Mouse (Mus musculus): ENCODE data around the gene Itpr3. TPM values are rescaled to one million over a fixed set of nuclear protein-coding genes. Genes with fewer than 3 reads are reported as not detected.

Gene Itpr3
- total RNA-seq, 2 experiments from 2014 or later: 5.9 to 6.3 TPM

DNA sequence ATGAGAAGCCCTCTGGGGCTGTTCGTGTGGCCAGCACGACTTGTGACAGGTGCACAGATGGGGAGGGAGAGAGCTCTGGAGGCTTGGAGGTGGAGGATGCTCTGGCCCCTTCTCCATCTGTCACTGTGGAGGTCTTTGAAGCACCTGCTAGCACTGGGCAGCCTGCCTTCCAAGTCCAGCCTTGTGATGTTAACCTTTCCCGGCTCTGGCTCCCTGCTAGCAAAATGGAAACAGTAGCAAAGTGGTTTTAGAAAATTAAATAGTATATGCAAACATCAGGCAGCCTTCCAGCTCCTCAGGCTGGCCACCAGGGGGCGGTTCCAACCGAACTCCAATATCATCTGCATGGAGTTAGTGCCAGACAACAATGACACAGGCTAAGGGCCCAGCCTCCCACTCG, 14.5 kb downstream of the Itpr3 start:
- DNase-seq: peak; percentile 58 to 79

DNA sequence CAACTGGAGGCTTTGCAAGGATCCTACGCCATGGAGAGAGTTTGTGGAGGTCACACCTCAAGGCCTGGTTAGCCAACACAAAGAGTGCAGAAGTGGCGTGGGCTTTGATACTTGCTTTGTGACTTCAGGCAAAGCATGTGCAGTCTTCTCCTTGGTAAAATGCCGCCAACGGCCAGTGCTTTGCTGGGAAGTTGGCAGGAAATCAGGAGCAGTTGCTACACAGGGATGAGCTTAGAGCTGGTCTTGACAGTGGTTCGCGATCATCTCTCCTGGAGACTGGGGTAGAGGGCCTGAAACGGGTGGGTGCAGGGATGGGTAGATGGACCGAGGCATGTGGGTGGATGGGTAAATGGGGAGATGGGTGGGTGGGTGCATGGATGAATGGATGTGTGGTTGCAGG, 15.3 kb downstream of the Itpr3 start:
- DNase-seq: no peak

- no peak for DNase-seq
Measured at GRCm38 (mm10) chr17:27073126-27073525, 16.0 kb downstream of the Itpr3 start.

GRCm38 (mm10) chr17:27073778-27074177, 16.7 kb downstream of the Itpr3 start:
- DNase-seq: no peak

- DNase-seq: no peak
Measured at GRCm38 (mm10) chr17:27074236-27074635, 17.1 kb downstream of the Itpr3 start.

DNA sequence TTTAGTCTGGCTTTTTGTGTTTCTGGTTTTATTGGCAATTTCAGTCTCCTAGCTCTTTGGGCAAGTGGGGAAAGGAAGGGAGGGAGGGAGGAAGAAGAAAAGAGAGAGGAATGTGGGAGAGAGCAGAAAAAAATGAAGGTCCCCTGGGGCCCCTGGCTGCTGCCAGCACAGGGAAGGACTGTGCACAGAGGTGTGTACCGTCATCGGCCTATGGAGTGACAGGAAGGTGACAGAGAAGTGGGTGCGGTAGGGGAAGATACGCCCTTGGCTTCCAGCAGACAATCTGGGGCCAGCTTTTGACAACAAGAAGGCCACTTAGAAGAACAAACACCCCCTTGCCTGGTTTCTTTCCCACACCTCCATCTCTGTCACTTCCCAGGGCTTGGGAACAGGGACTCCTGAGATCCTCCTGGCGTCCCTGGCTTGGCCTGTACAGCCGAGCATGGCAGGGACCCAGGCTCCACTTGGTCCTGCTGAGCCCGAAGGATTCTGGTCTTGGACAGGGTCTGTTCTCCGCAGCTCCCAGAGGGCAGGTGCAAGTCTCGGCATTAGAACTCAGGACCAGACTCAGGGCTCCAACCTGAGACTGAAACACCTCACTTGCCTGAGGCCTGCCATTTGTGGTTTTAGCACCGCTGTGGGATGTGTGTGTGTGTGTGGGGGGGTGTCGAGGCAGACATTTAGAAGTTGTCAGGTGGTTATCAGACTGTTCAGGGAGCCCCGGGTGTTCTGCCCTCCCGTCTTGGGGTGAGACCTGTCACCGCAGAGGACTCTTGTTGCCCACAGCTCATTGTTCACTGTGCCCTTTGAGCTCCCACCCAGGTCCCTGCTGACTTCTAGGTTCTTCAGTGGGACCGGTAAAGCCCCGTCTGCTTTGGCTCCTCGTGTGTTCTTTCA, 18.0 kb downstream of the Itpr3 start:
- DNase-seq: no peak

GRCm38 (mm10) chr17:27077133-27077532, 20.0 kb downstream of the Itpr3 start:
- DNase-seq: no peak

DNA sequence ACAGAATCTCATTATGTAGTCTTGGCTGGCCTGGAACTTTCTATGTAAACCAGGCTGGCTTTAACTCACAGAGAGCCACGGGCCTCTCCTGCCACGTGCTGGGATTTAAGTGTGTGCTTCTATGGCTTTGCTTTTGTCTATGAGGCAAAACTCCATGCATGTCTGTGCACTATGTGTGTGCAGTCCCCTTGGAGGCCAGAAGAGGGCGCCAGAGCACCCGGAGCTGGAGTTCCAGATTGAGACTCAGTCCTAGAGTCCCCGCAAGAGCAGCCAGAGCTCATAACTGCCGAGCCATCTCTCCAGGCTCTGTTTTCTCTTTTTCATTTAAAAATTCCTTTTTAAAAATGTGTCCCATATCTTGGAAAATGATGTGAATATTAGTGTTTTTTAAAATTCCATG, 20.8 kb downstream of the Itpr3 start:
- no peak for DNase-seq

GRCm38 (mm10) chr17:27078499-27078898, 21.4 kb downstream of the Itpr3 start:
- DNase-seq: no peak

DNA sequence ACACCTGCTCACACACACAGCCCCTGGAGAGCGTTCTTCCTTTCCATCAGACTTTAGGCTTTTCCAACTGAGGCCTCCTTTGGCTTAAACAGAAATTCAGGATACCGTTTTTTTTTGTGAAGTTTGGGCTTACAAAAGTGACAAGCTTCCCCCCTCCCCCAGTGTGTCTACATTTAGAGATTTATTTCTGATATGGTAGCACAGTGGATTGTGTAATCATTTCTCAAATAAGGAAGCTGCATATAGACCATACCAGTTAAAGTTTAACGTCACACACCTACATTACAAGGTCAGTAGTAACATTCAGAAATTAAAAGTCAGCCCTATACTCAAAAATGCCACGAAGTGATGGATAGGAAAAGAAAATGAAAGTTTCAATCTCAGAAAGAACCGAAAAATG, 24.8 kb downstream of the Itpr3 start:
- no peak for DNase-seq

DNA sequence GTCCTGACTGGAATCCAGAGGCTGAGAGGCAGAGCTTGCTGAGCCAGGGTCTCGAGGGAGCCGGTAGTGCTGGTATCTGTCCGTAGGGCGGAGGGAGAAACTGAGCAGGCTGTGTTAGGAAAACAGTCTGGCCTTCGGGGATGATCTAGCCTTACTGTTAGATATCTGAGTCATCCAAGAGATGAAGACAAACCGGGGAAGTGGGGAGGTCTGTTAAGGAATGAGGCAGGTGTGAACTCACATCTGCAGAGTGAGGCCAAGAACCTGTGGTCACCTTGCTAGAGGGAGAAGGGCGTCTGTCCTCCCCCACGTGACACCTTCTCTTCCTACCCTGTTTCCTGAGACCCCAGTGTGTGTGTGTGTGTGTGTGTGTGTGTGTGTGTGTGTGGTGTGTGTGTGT, 25.7 kb downstream of the Itpr3 start:
- DNase-seq: no peak

DNA sequence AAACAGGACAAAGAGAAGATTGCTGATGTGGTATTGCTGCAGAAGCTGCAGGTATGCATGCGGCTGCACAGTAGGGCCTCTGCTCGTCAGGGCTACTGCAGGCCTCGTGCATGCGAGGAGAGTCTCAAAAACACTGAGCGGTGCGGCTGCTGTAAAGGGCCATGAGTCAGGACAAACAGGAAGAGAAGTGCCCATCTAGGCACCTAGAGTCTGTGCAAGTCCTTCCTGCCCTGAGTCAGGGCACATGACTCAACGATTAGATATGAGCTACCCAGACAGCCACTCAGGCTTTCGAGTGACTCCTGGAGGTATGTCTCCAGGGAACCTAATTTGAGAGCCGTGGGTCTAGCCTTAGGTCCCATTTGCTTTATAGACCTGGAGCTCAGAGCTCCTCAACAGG, 26.5 kb downstream of the Itpr3 start:
- peak; percentile 55 to 63 for DNase-seq

GRCm38 (mm10) chr17:27085676-27086075, 28.6 kb downstream of the Itpr3 start:
- peak; percentile 29 to 42 for DNase-seq

- DNase-seq: peak; percentile 17 to 58
Measured at GRCm38 (mm10) chr17:27087426-27087825, 30.3 kb downstream of the Itpr3 start.

GRCm38 (mm10) chr17:27090068-27090467, 33.0 kb downstream of the Itpr3 start:
- DNase-seq: no peak

DNA sequence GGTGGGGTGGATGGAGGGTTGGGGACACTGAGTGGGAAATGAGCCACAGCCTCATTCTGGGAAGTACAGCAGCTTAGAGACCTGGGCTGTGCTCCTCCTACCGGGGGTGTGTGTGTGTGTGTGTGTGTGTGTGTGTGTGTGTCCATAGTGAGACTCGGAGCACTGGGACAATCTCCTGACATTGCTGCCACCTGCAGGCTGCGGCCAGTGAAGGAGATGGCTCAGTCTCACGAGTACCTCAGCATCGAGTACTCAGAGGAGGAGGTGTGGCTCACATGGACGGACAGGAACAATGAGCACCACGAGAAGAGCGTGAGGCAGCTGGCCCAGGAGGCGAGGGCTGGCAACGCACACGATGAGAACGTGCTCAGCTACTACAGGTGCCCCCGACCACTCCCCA, 38.6 kb downstream of the Itpr3 start:
- peak; percentile 30 to 60 for DNase-seq

- no peak for DNase-seq
Measured at GRCm38 (mm10) chr17:27101675-27102074, 44.6 kb downstream of the Itpr3 start.

DNA sequence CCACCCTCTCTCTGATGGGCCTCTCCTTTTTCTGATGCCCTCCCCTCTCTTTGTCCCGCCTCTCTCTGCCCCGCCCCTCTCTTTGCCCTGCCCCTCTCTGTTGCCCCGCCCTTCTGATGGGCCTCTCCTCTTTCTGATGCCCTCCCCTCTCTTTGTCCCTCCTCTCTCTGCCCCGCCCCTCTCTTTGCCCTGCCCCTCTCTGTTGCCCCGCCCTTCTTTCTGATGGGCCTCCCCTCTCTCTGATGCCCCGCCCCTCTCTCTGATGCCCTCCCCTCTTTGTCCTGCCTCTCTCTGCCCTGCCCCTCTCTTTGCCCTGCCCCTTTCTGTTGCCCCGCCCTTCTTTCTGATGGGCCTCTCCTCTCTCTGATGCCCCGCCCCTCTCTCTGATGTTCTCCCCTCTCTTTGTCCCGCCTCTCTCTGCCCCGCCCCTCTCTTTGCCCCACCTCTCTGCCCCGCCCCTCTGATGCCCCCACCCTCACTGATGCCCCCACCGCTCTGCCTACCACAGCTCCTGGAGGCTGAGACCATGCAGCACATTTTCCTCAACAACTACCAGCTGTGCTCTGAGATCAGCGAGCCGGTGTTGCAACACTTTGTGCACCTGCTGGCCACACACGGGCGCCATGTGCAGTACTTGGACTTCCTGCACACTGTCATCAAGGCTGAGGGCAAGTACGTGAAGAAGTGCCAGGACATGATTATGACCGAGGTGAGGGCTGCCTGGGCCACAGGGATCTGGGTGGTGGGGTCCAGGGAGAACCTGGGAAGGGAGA, 48.8 kb downstream of the Itpr3 start:
- DNase-seq: no peak

GRCm38 (mm10) chr17:27106745-27107144, 49.6 kb downstream of the Itpr3 start:
- DNase-seq: no peak

DNA sequence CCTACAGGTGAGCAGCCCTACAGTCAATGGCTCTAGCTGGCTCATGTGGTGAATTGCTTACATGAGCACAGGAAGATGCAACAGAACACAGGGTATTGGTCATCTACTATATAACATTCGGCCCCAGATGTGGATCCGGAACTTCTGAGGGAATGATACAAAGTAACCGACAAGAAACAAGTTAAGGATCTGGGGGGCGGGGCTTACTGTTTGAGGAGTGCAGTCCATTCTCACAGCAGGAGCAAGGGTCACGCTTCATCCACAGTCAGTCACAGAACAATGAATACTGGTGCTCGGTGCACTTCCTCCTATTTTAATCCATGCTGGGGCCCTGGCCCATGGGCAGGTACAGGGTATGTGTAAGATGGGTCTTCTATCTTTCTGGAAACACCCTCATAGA, 50.8 kb downstream of the Itpr3 start:
- no peak for DNase-seq

DNA sequence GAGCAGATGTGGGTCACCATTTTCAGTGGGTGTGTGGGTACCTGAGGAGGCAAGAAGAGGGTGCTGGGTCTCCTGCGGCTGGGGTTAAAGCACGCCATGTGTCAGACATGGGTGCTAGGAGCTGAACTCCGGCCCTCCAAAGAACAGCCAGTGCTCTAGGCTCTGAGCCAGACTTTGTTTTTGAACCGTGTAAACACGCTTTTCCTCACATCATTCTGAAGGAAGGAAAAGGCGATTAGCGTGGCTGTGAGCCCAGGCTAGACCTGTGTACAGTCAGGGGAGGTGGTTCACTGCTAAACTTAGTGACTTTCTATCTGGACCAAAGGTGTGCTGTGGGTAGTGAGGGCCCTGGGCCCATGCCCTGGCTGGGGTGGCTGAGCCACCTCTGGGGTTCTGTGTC, 53.0 kb downstream of the Itpr3 start:
- no peak for DNase-seq

GRCm38 (mm10) chr17:27118676-27119539, 61.8 kb downstream of the Itpr3 start:
- no peak for DNase-seq
